Mouse (Mus musculus): ENCODE data around the gene Dennd5b. TPM values are rescaled to one million over a fixed set of nuclear protein-coding genes. Genes with fewer than 3 reads are reported as not detected.
"Not testable (repeated sequence)": the region's sequence is repeated elsewhere in the genome, so short reads cannot be mapped to it uniquely, and the experiment has no call there.

Gene Dennd5b
- polyA plus RNA-seq, 1 experiment from 2014 or later = 4.6 TPM

DNA sequence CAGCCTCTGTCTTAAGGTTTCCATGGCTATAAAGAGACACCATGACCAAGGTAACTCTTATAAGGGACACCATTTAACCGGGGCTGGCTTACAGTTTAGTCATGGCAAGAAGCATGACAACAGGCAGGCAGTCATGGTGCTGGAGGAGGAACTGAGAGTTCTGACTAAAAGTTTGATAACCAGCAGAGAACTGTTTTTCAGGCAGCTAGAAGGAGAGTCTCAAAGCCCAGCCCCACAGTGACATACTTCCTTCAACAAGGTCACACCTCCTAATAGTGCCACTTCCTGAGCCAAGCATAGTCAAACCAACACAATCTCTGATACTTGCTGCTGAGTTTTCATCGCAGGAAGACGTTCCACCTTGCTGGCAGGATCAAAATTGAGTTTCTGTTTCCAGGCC, 37.5 kb upstream of the Dennd5b start:
- no peaks in the 10 kb centered on the region for H3K27me3 ChIP-seq (ENCODE audit: insufficient read depth, low read length)
- ATAC-seq (replicated peaks; ENCODE audit: low FRiP score, low read depth) (no peak), DNase-seq (ENCODE audit: low spot score) (no peak)
- H3K9me3 ChIP-seq (replicated peaks; ENCODE audit: low read length) = no peaks in the 10 kb centered on the region
- H3K36me3 ChIP-seq (ENCODE audit: insufficient read depth, low read length) = 0 out of 2 replicates have a peak, but pooled peaks cover under 1% of the 10 kb centered on the region
- H3K9ac ChIP-seq (ENCODE audit: low read depth, low read length) = no peak overlapping the region
- TF ChIP-seq CTCF (IDR thresholded peaks at IDR 0.05; ENCODE audit: low read depth) = no peak
- no peak overlapping the region for H3K27ac ChIP-seq
- no peak overlapping the region for H3K4me2 ChIP-seq (ENCODE audit: low read length)
- 96% methylated on average over 3 of the region's 3 CpGs for WGBS
- no peak overlapping the region for H3K4me3 ChIP-seq (replicated peaks; ENCODE audit: low read depth, low read length)
- H3K4me1 ChIP-seq (replicated peaks; ENCODE audit: insufficient read depth, low read length) = peaks cover 9% of the 10 kb centered on the region; the same call in 1 of the 2 replicates

DNA sequence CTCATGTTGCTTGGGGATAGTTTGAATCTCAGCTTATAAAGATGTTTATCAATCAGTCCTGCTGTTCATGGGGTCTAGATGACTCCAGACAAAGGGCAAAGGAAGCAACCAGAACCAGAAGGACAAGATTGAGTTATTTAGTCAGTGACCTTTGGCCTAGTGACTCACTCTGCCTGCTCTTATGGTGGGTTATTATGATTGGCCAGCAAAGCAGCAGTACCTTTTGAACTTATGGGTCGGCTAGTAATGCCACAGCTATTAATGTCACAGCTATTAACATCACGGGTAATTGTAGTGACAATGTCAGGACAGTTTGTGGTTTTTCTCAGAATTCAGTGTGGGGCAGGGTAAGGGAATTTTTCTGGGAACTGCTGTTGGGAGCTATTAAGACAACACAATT, 36.5 kb upstream of the Dennd5b start:
- Histone ChIP-seq H3K9ac (ENCODE audit: low read depth, low read length) (no peak overlapping the region), H3K27me3 (ENCODE audit: insufficient read depth, low read length) (no peaks in the 10 kb centered on the region), H3K4me3 (replicated peaks; ENCODE audit: low read depth, low read length) (no peak overlapping the region), H3K27ac (no peak overlapping the region), H3K4me2 (ENCODE audit: low read length) (no peak overlapping the region), H3K36me3 (ENCODE audit: insufficient read depth, low read length) (no peaks in the 10 kb centered on the region), H3K4me1 (replicated peaks; ENCODE audit: insufficient read depth, low read length) (peaks cover 12% of the 10 kb centered on the region; the same call in 1 of the 2 replicates), H3K9me3 (replicated peaks; ENCODE audit: low read length) (no peaks in the 10 kb centered on the region)
- 39% methylated on average over 2 of the region's 2 CpGs for WGBS
- DNase-seq (ENCODE audit: low spot score) = no peak
- ATAC-seq (replicated peaks; ENCODE audit: low FRiP score, low read depth) = no peak
- TF ChIP-seq CTCF (IDR thresholded peaks at IDR 0.05; ENCODE audit: low read depth) = no peak

DNA sequence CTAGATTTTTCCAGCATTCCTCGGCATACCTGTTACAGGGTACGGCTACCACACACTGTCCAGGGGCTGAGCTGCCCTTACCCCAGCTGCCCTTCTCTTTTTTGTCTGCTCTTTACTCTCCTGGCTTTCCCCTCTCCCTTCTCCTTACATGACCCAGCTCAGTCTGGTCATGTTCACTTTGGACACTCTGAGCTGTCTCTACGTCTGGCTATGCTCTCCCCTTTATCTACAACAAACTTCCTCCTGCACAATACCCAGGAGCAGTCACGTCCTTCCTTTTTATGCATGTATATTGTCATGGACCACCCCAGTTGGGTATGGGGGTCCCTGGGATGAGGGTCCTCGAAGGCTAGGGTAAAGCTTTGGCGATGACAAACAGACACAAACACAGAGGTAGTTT, 34.2 kb upstream of the Dennd5b start:
- H3K4me2 ChIP-seq (ENCODE audit: low read length) = no peak overlapping the region
- TF ChIP-seq CTCF (IDR thresholded peaks at IDR 0.05; ENCODE audit: low read depth) = no peak
- no peak for ATAC-seq (replicated peaks; ENCODE audit: low FRiP score, low read depth)
- WGBS = 77% methylated on average over 6 of the region's 6 CpGs
- no peak overlapping the region for H3K9ac ChIP-seq (ENCODE audit: low read depth, low read length)
- H3K27ac ChIP-seq = no peak overlapping the region
- no peaks in the 10 kb centered on the region for H3K36me3 ChIP-seq (ENCODE audit: insufficient read depth, low read length)
- H3K4me3 ChIP-seq (replicated peaks; ENCODE audit: low read depth, low read length) = no peak overlapping the region
- no peaks in the 10 kb centered on the region for H3K9me3 ChIP-seq (replicated peaks; ENCODE audit: low read length)
- no peak for DNase-seq (ENCODE audit: low spot score)
- no peaks in the 10 kb centered on the region for H3K27me3 ChIP-seq (ENCODE audit: insufficient read depth, low read length)
- peaks cover 12% of the 10 kb centered on the region; the same call in 1 of the 2 replicates for H3K4me1 ChIP-seq (replicated peaks; ENCODE audit: insufficient read depth, low read length)

DNA sequence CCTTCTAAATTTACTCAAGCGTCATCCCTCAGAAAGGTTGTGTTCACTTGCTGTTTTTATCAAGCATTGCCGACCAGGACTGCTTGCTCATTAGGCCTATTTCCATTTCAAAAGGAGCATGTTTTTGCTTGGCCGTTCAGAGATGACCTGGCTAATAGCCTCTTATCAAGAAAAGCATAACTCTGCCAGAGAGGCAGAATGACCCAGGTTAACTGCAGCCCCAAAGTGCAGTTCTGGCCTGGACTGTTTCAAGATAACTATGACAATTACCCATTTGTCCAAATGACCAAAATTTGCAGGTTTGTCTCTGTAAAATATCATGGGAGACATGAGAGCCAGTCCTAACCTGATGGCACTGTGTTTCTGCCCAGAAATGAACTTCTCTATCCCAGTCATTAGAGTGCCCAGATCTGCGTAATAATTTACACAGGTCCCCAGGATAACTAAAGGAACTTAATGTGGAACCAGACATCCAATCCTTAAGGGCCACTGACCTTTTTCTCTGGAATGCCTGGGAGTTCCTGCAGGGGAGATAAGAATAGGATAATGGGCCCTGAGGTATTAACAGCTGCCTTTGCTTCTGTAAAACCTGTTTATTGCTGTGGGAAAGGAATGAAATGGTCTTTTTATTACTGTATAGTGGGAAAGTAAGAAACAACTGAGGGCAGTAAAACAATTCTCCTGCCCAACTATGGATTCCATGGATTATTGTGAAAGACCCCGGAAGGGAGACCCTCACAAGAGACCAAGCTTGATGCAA, 33.1 kb upstream of the Dennd5b start:
- Histone ChIP-seq H3K36me3 (ENCODE audit: insufficient read depth, low read length) (no peaks in the 10 kb centered on the region), H3K4me3 (replicated peaks; ENCODE audit: low read depth, low read length) (no peak overlapping the region), H3K4me2 (ENCODE audit: low read length) (no peak overlapping the region), H3K9ac (ENCODE audit: low read depth, low read length) (no peak overlapping the region), H3K9me3 (replicated peaks; ENCODE audit: low read length) (no peaks in the 10 kb centered on the region), H3K27ac (peak overlapping the region; percentile 54; the same call in 1 of the 2 replicates), H3K4me1 (replicated peaks; ENCODE audit: insufficient read depth, low read length) (peaks cover 12% of the 10 kb centered on the region; the same call in 1 of the 2 replicates), H3K27me3 (ENCODE audit: insufficient read depth, low read length) (no peaks in the 10 kb centered on the region)
- WGBS = 9% methylated on average over 5 of the region's 5 CpGs
- TF ChIP-seq CTCF (IDR thresholded peaks at IDR 0.05; ENCODE audit: low read depth) = no peak
- DNase-seq (ENCODE audit: low spot score) (no peak), ATAC-seq (replicated peaks; ENCODE audit: low FRiP score, low read depth) (no peak)

DNA sequence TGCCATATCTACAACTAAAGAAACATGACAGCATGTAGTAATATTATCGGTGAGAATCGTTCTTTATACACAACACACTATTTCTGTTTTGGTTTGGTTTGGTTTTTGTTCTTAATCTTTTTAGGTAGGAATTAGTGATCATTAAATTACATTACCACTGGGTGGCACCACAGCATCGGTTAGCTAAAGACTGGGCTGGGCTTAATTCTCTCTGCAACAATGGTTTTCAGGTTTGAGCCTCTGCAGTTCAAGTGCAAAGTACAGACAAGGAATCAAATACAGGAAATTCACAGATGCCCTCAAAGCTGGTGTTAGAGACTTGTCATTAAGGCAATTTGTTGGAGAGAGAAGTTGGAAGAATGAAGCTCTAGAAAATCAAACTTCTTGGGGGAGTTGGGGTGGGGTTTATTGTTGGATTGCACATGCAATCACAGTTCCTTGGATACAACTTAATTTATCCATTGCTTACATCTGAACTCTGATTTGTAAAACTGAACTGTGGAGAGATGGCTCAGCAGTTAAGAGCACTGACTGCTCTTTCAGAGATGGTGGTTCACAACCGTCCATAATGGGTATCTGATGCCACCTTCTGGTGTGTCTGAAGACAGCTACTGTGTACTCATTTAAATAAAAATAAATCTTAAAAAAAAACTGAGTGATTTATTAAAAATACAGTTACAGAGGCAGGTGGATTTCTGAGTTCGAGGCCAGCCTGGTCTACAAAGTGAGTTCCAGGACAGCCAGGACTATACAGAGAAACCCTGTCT, 31.0 kb upstream of the Dennd5b start:
- TF ChIP-seq CTCF (IDR thresholded peaks at IDR 0.05; ENCODE audit: low read depth) = peak; percentile 87
- DNase-seq (ENCODE audit: low spot score) (peak; percentile 95), ATAC-seq (replicated peaks; ENCODE audit: low FRiP score, low read depth) (peak; percentile 65; the same call in 1 of the 2 replicates)
- Histone ChIP-seq H3K4me1 (replicated peaks; ENCODE audit: insufficient read depth, low read length) (peaks cover 12% of the 10 kb centered on the region; the same call in 1 of the 2 replicates), H3K9ac (ENCODE audit: low read depth, low read length) (no peak overlapping the region), H3K27ac (no peak overlapping the region), H3K27me3 (ENCODE audit: insufficient read depth, low read length) (no peaks in the 10 kb centered on the region), H3K4me3 (replicated peaks; ENCODE audit: low read depth, low read length) (no peak overlapping the region), H3K4me2 (ENCODE audit: low read length) (no peak overlapping the region), H3K9me3 (replicated peaks; ENCODE audit: low read length) (no peaks in the 10 kb centered on the region), H3K36me3 (ENCODE audit: insufficient read depth, low read length) (no peaks in the 10 kb centered on the region)
- 24% methylated on average over 5 of the region's 5 CpGs for WGBS

DNA sequence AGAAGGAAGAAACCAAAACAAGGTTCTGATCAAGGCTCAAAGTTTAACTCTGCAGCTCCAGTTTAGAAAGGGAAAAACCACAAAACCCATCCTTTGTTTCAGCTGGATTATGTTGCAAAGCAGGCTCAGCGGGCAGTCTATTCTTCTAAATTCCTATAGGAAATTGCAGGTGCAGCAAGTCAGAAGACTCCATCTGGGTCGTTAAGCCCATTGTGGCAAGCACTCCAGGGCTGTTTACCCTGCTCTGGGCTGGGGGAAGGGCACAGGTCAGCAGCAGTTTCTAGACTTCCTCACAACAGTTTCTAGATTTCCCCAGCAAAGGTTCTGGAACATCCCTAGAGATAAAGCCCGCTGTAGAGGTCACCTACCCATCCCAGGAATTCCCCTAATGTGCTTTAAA, 29.6 kb upstream of the Dennd5b start:
- ATAC-seq (replicated peaks; ENCODE audit: low FRiP score, low read depth) (no peak), DNase-seq (ENCODE audit: low spot score) (no peak)
- no peak overlapping the region for H3K9ac ChIP-seq (ENCODE audit: low read depth, low read length)
- no peaks in the 10 kb centered on the region for H3K36me3 ChIP-seq (ENCODE audit: insufficient read depth, low read length)
- no peak overlapping the region for H3K4me3 ChIP-seq (replicated peaks; ENCODE audit: low read depth, low read length)
- WGBS = 23% methylated on average over 3 of the region's 3 CpGs
- H3K27ac ChIP-seq = no peak overlapping the region
- no peak for TF ChIP-seq CTCF (IDR thresholded peaks at IDR 0.05; ENCODE audit: low read depth)
- no peaks in the 10 kb centered on the region for H3K27me3 ChIP-seq (ENCODE audit: insufficient read depth, low read length)
- no peaks in the 10 kb centered on the region for H3K9me3 ChIP-seq (replicated peaks; ENCODE audit: low read length)
- peaks cover 12% of the 10 kb centered on the region; the same call in 1 of the 2 replicates for H3K4me1 ChIP-seq (replicated peaks; ENCODE audit: insufficient read depth, low read length)
- H3K4me2 ChIP-seq (ENCODE audit: low read length) = no peak overlapping the region

DNA sequence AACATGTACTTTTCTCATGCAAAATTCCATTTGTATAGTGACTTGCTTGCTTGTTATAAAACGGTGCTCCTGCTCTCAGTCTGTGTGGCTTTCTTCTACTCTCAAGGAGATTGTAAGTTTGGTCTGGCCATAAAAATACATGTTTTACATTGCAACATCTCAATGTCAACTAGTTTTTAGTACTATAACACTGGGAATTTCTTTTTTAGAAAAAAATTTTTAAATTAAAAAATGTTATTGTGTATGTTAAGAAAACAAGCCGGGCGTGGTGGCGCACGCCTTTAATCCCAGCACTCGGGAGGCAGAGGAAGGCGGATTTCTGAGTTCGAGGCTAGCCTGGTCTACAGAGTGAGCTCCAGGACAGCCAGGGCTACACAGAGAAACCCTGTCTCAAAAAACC, 28.4 kb upstream of the Dennd5b start, which contains the start of gene Gm10203:
Gene Gm10203 (plus strand): TSS at position 301 of the 400 bp plus-strand sequence.
- not testable (repeated sequence) for H3K9ac ChIP-seq (ENCODE audit: low read depth, low read length); H3K4me2 ChIP-seq (ENCODE audit: low read length); ATAC-seq (replicated peaks; ENCODE audit: low FRiP score, low read depth); H3K4me3 ChIP-seq (replicated peaks; ENCODE audit: low read depth, low read length); H3K9me3 ChIP-seq (replicated peaks; ENCODE audit: low read length); DNase-seq (ENCODE audit: low spot score); H3K27me3 ChIP-seq (ENCODE audit: insufficient read depth, low read length); H3K4me1 ChIP-seq (replicated peaks; ENCODE audit: insufficient read depth, low read length); H3K36me3 ChIP-seq (ENCODE audit: insufficient read depth, low read length); H3K27ac ChIP-seq
- 92% methylated on average over 8 of the region's 8 CpGs for WGBS

All from kidney, postnatal 0 days (tissue).